Mouse (Mus musculus): ENCODE data around the gene Sh2d4b. TPM values are rescaled to one million over a fixed set of nuclear protein-coding genes. Genes with fewer than 3 reads are reported as not detected.

Sh2d4b gene
- total RNA-seq (2014; rRNA removed): 3.9 and 8.5 TPM in 2 replicates
- 0.53 and 0.98 TPM in 2 replicates for polyA plus RNA-seq (2015; fragmentation: Nextera tagmentation; extraction: Ambion mirVana)

DNA sequence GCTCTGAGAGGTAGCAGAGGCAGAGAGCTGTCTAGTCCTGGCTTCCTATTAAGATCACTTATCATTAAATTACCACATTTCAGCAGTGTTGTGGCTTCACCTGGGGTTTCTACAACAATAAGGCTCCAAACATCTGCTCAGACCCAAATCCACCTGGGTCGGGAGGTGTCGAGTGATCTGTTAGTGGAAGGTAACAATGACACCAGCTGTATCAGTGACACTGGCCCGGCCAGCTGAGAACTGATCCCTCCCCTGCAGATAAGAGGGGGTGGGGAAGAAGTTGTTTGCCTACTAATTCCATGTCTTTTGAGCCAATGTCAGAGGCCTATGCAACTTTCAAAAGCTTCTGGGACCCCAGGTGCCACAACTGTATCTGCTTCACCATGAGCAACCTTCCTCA is at the start of gene Sh2d4b:
Gene Sh2d4b (minus strand): TSS at position 71 of the 400 bp plus-strand sequence.
- no peak within 1 kb of the TSS for H3K4me3 ChIP-seq (ENCODE audit: low read depth, low read length)
- H3K27ac ChIP-seq (ENCODE audit: low read depth, low read length): no peak within 1 kb of the TSS
- no peak within 1 kb of the TSS for H3K4me2 ChIP-seq (ENCODE audit: low read depth)
- ATAC-seq (no peak), DNase-seq (no peak)
- no peak for TF ChIP-seq CTCF (IDR thresholded peaks at IDR 0.05; ENCODE audit: low read depth)
- H3K9me3 ChIP-seq (ENCODE audit: low read length): no peaks in the 10 kb centered on the region
- no peak within 1 kb of the TSS for H3K9ac ChIP-seq
- no peaks in the 10 kb centered on the region for H3K4me1 ChIP-seq (ENCODE audit: insufficient read depth)
- WGBS: 74% methylated on average over 3 of the region's 3 CpGs
- H3K27me3 ChIP-seq (ENCODE audit: insufficient read depth, low read length): no peaks in the 10 kb centered on the region
- H3K36me3 ChIP-seq (ENCODE audit: insufficient read depth): no peaks in the 10 kb centered on the region

DNA sequence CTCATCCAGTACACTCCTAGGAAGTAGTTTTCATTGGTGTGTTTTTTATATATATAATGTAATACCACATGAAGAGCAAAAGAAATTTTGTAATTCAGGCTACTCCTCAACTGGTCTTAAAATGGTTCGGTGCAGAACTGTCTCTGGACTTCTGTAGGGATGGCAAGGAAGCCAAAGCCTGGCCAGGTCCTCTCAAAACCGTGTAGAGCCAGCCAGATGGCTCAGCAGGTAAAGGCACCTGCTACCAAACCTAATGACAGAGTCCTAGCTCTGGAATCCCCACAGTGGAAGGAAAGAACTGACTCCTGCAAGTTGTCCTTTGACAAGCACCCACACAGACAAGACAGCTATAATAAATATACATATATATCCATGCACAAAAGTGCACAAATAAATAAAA is 49.4 kb upstream of the Sh2d4b start:
- H3K36me3 ChIP-seq (ENCODE audit: insufficient read depth): 0 out of 2 replicates have a peak, but pooled peaks cover 4% of the 10 kb centered on the region
- WGBS: 83% methylated on average over 2 of the region's 2 CpGs
- H3K4me2 ChIP-seq (ENCODE audit: low read depth): no peak overlapping the region
- no peak overlapping the region for H3K27ac ChIP-seq (ENCODE audit: low read depth, low read length)
- H3K4me1 ChIP-seq (ENCODE audit: insufficient read depth): no peaks in the 10 kb centered on the region
- no peak for ATAC-seq
- no peak for DNase-seq
- no peaks in the 10 kb centered on the region for H3K9me3 ChIP-seq (ENCODE audit: low read length)
- no peak overlapping the region for H3K4me3 ChIP-seq (ENCODE audit: low read depth, low read length)
- TF ChIP-seq CTCF (IDR thresholded peaks at IDR 0.05; ENCODE audit: low read depth): no peak
- H3K27me3 ChIP-seq (ENCODE audit: insufficient read depth, low read length): no peaks in the 10 kb centered on the region
- no peak overlapping the region for H3K9ac ChIP-seq

DNA sequence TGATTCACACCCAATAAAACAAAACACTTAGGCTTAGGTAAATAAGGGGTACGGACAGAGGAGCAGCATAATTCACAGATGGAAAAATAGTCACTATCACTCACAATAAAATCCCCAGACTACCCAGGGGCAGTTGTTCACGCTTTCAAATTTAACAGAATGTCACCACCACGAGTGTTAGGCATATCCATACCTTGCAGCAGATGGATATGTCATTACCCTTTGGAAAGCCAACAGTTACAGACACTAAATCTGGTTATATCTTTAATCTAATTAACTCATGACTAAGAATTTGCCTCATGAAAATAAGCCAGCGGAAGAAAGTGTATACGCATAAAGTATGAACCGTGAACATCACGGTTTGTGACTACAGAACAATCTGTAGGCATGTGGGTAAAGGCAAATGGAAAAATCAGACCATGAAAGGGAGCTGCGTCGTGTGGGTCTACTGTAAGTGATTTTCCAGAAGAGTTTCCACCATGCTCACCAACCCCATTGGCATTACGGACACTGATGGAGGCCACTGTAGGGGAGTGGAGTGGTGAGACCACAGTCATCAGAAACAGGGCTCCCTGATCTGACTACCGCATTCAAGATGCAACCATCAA is 45.4 kb upstream of the Sh2d4b start:
- H3K4me1 ChIP-seq (ENCODE audit: insufficient read depth): no peaks in the 10 kb centered on the region
- no peak overlapping the region for H3K4me2 ChIP-seq (ENCODE audit: low read depth)
- H3K9me3 ChIP-seq (ENCODE audit: low read length): no peaks in the 10 kb centered on the region
- DNase-seq (no peak), ATAC-seq (no peak)
- no peaks in the 10 kb centered on the region for H3K27me3 ChIP-seq (ENCODE audit: insufficient read depth, low read length)
- WGBS: 73% methylated on average over 11 of the region's 11 CpGs
- H3K36me3 ChIP-seq (ENCODE audit: insufficient read depth): no peaks in the 10 kb centered on the region
- TF ChIP-seq CTCF (IDR thresholded peaks at IDR 0.05; ENCODE audit: low read depth): no peak
- H3K4me3 ChIP-seq (ENCODE audit: low read depth, low read length): no peak overlapping the region
- H3K9ac ChIP-seq: no peak overlapping the region
- no peak overlapping the region for H3K27ac ChIP-seq (ENCODE audit: low read depth, low read length)

DNA sequence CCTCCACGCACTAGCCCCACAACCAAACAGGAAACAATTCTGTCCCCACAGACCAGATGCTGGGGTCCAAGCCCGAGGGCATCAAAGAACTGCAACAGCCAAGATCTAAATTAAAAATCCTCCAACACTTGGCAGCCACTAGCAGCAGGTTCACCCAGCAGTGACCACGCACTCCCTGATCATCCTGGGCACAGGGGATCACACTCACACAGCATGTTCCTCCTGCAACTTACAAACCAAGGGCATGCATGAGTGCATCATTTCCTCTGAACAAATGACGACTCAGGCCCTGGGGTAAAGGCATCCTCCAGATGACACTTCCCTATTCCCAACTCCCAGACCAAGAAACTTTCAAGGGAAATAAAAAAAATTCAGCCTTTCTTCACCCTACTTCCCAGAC is 44.0 kb upstream of the Sh2d4b start:
- no peak for ATAC-seq
- no peak overlapping the region for H3K4me3 ChIP-seq (ENCODE audit: low read depth, low read length)
- H3K4me2 ChIP-seq (ENCODE audit: low read depth): no peak overlapping the region
- no peaks in the 10 kb centered on the region for H3K36me3 ChIP-seq (ENCODE audit: insufficient read depth)
- WGBS: 69% methylated on average over 4 of the region's 4 CpGs
- DNase-seq: no peak
- no peak overlapping the region for H3K27ac ChIP-seq (ENCODE audit: low read depth, low read length)
- no peaks in the 10 kb centered on the region for H3K4me1 ChIP-seq (ENCODE audit: insufficient read depth)
- no peak for TF ChIP-seq CTCF (IDR thresholded peaks at IDR 0.05; ENCODE audit: low read depth)
- no peaks in the 10 kb centered on the region for H3K9me3 ChIP-seq (ENCODE audit: low read length)
- H3K27me3 ChIP-seq (ENCODE audit: insufficient read depth, low read length): no peaks in the 10 kb centered on the region
- H3K9ac ChIP-seq: no peak overlapping the region

DNA sequence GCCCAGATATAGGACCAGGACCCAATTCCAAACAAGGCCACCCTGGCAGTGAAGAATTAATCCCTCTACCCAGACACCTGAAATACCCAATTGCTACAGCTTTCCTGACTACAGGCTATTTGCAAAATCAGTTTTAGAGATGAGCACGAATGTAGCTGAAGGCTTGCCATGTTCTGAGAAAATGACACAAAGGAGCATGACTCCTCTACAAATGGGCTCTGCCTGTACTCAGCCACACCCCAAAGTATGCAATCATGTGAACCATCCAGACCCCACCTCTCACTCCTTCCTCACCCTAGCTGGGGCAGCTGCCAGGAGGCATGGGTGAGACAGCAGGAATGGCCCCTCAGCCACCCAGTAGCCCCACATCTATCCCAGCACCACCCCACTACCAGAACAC is 42.4 kb upstream of the Sh2d4b start:
- Histone ChIP-seq H3K4me3 (ENCODE audit: low read depth, low read length) (no peak overlapping the region), H3K4me2 (ENCODE audit: low read depth) (no peak overlapping the region), H3K9ac (no peak overlapping the region), H3K4me1 (ENCODE audit: insufficient read depth) (no peaks in the 10 kb centered on the region), H3K27me3 (ENCODE audit: insufficient read depth, low read length) (no peaks in the 10 kb centered on the region), H3K27ac (ENCODE audit: low read depth, low read length) (no peak overlapping the region), H3K36me3 (ENCODE audit: insufficient read depth) (no peaks in the 10 kb centered on the region), H3K9me3 (ENCODE audit: low read length) (no peaks in the 10 kb centered on the region)
- TF ChIP-seq CTCF (IDR thresholded peaks at IDR 0.05; ENCODE audit: low read depth): no peak
- no peak for DNase-seq
- WGBS: 87% methylated on average over 1 of the region's 1 CpGs
- no peak for ATAC-seq

DNA sequence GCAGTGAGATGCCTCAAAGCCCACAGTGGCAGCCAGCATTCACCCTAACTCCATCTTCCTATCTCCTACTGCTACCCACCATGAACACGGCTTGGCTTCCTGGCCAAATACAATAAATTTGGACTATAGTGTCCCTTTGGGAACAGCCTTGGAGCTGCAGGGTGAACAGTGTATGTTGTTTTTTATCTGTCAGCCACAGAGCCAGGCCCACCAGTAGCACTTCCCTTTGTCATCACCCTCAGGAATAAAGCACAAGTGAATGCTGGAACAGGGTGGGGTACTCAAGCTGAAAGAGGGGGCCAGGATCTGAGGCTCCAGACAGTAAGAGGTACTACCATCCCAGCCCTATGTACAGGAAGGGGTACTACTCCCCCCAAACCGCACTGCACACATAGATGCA is 42.0 kb upstream of the Sh2d4b start:
- Histone ChIP-seq H3K4me2 (ENCODE audit: low read depth) (no peak overlapping the region), H3K27me3 (ENCODE audit: insufficient read depth, low read length) (no peaks in the 10 kb centered on the region), H3K27ac (ENCODE audit: low read depth, low read length) (no peak overlapping the region), H3K4me3 (ENCODE audit: low read depth, low read length) (no peak overlapping the region), H3K36me3 (ENCODE audit: insufficient read depth) (no peaks in the 10 kb centered on the region), H3K9me3 (ENCODE audit: low read length) (no peaks in the 10 kb centered on the region), H3K4me1 (ENCODE audit: insufficient read depth) (no peaks in the 10 kb centered on the region), H3K9ac (no peak overlapping the region)
- TF ChIP-seq CTCF (IDR thresholded peaks at IDR 0.05; ENCODE audit: low read depth): no peak
- ATAC-seq (no peak), DNase-seq (no peak)
- WGBS: 86% methylated on average over 2 of the region's 2 CpGs

DNA sequence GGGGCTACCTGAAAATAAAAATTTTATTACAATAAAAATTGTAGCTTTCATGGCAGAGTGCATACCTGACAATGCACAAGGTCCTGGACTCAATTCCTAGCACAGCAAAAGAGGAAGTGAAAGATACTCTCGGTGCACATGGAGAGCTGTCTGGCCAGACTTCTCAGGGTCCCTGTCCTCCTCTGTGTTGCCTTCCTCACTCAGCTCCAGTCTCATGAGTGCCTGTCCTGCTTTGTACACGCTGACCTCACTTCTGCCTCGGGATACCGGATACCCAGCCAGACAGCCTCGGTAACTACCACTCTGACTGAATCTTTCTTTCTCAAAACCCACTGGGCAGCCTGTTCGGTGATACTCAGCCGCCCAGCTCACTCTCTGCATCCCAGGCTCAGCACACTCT is 40.3 kb upstream of the Sh2d4b start:
- WGBS: 81% methylated on average over 7 of the region's 7 CpGs
- Histone ChIP-seq H3K4me3 (ENCODE audit: low read depth, low read length) (no peak overlapping the region), H3K27me3 (ENCODE audit: insufficient read depth, low read length) (no peaks in the 10 kb centered on the region), H3K4me2 (ENCODE audit: low read depth) (no peak overlapping the region), H3K36me3 (ENCODE audit: insufficient read depth) (no peaks in the 10 kb centered on the region), H3K4me1 (ENCODE audit: insufficient read depth) (0 out of 2 replicates have a peak, but pooled peaks cover 4% of the 10 kb centered on the region), H3K9me3 (ENCODE audit: low read length) (no peaks in the 10 kb centered on the region), H3K27ac (ENCODE audit: low read depth, low read length) (no peak overlapping the region), H3K9ac (no peak overlapping the region)
- TF ChIP-seq CTCF (IDR thresholded peaks at IDR 0.05; ENCODE audit: low read depth): no peak
- ATAC-seq (no peak), DNase-seq (no peak)
